Mouse (Mus musculus) c-Kit-positive CD71-negative TER-119-negative erythroid progenitor cells, embryonic 14.5 days (primary cell): ENCODE data around the gene Ankrd9.

Source experiments
- DNase-seq: peaks from one replicate; pipeline ENCODE4 v3.0.0-alpha.2; 2013; ENCODE audit warnings: low read depth

The Ankrd9 gene

DNA sequence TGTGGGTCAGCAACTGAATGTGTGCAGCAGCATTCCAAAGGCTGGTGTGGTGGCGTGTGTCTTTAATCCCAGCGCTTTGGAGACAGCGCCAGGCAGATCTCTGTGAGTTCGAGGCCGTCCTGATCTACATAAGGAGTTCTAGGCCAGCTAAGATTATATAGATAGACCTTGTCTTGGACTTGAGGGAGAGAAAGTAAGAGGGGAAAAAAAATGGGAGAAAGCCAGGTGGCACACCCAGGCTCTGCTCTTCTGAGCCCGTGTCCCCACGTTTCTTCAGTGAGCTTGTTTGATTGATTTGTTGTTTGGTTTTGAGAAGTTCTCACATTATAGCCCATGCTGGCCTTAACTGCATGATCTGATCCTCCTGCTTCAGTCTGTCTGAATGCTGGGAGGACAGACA, 11.7 kb upstream of the Ankrd9 start:
- no peak for DNase-seq

DNA sequence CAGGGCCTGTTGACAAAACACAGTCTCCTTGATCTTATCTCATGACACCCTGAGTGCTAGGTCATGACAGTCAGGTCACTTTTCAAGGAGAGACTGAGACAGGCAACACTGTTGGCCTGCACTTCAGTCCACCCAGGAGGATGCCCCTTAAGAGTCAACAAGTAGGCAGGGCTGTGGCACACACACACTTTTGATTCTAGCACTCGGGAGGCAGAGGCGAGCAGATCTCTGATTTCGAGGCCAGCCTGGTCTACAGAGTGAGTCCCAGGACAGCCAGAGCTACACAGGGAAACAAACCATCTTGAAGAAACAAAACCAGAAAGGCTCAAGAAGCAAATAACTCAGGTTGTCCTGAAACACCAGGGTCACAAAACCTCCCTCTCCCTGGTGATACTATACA, 10.6 kb upstream of the Ankrd9 start:
- DNase-seq, result no peak

DNA sequence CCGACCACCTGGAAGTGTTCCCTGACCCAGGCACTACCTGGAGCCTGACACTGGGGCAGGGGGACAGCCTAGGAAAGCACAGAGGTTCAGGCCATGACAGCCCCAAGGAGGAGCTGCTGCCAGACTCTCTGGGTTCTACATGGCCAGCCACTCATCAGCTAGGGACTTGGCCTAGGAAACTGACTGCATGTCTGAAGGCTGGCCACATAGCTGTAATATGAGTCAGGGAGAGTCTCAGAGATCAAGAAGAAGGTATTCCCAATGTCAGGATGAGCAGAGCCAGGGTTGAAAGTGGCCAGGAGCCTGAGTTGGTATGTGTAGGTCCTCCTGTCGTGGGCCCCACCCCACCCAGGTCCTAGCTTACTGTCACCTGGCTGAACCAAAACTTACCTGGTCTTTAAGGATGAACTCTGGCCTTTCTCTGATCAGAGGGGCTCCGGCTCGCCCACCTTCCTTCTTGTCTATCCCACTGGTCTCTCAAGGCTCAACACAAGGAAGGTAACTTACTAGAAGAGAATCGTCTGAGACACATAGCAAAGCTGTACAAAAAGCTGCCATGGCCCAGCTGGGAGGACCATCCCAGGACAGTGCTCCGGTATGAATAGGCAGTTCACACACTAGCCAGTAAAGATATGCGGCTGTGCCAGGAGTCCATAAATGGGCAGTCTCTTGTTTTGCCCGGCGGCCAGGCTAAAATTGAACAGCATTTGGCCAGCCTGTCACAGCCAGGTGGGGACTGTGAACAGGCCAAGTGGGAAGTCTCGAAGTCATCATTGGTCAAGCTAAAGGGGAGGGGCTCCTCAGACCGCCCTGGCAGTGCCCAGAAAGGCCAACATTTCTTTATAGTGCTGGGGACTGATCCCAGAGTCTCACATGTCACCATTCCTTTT, 7.9 kb upstream of the Ankrd9 start:
- DNase-seq, result no peak

DNA sequence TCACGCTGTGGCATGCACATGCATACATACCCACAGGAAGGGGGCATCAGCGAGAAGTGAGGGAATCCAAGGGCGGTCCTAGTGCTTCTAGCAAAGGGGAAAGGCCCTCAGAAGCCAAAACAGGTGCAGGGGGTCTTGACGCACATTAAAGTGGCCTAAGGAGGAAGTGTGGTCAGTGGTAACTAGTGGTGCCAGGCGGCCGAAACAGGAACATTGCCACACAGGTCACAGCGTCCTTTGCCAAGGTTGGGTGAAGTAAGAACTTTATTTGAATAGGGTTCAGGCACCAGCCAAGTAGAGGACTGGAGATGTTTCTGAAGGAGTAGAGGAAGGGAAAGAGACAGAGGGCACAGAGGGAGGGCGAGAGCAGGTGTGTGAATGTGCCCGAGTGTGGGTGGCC, 6.3 kb upstream of the Ankrd9 start:
- DNase-seq, result no peak

DNA sequence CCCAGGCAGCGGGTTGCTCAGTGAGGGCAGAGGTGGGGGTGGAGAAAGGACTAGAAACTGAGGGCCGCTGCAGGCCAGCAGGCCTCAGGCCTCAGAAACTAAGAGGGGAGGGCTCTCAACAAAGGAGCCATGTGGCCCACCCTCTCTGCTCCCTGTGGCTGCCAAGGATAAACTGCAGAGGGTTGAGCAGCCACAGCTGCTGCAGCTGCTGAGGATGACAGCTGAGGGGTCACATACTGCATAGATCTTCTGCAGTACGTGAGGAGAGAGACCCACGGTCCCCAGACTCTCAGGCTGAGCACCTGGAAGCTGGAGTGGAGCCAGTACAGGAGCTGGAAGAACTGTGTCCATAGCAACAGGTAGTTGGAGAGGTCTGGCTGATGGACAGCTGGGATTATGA, 5.8 kb upstream of the Ankrd9 start:
- no peak for DNase-seq

DNA sequence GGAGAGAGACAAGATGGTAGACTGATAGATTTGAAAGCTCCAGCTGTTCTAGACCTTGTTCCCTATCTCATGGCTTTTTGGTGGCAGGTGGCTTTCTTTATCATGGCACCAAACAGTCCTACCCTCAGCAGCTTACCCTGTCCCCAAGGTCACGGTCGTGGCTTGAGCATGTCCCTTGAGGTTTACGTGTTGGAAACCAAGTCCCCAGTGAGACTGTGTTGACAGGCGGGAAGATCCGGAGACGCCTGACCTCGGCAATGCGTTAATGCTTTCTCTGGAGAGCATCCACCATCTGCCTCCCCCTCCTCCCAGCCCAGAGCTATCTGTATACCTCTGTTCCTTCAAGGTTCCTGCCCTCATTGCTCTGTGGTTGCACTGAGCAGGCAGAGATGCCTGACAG, 4.9 kb upstream of the Ankrd9 start:
- DNase-seq, result no peak

DNA sequence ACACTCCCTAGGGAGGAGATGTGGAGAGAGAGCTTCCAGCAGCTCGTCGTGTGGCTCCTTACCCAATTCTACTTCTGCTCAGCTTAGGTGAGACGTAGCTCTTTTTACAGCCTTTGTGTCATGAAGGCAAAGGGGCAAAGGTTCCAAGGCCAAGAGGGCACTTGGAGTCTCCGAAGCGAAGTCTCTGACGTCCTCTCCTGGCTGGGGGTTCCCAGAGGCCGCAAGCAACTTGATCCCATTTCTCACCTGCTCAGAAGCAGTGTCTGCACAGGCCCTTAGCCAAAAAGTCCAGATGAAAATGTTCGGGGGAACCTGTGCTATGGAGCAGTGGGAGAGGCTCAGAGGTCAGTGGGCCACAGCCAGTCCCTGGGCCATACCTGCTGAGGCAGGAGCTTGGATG, 4.2 kb upstream of the Ankrd9 start:
- no peak for DNase-seq

DNA sequence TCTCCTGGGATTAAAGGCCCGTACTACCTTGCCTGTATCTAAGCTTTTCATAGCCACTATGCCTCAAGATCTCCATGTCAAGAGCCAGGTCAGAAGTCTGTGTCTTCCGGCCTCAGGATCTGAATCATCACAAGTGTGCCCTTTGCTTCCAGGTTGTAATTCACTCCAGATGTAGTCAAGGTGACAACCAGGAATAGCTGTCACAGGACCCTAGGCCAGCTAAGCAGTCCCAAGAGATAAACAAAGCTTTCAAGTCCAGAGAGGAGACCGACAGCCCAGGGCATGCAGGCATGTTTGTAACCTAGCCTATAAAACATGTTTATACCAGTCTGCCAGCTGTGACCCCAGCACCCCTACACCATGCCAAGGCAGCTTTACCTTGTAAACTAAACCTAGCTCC, 2.9 kb upstream of the Ankrd9 start:
- DNase-seq, result no peak

DNA sequence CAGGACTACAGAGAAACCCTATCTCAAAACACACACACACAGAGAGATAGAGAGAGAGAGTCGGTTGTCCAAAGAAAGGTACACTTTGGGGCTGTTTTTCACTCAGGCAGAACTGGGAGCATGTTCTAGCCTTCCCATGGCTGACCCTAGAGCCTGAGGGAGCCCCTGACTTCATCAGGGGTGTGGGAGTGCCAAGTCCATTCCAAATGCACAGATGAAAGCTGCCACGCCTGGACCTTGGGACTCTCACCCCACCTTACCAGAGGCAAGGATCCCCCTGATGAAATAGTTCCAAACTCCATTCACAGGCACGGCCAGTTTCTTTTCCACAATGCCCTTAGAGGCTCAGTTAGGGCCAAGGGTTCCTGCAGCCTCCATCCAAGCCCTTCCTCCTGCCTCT, 968 bp upstream of the Ankrd9 start:
- no peak for DNase-seq

DNA sequence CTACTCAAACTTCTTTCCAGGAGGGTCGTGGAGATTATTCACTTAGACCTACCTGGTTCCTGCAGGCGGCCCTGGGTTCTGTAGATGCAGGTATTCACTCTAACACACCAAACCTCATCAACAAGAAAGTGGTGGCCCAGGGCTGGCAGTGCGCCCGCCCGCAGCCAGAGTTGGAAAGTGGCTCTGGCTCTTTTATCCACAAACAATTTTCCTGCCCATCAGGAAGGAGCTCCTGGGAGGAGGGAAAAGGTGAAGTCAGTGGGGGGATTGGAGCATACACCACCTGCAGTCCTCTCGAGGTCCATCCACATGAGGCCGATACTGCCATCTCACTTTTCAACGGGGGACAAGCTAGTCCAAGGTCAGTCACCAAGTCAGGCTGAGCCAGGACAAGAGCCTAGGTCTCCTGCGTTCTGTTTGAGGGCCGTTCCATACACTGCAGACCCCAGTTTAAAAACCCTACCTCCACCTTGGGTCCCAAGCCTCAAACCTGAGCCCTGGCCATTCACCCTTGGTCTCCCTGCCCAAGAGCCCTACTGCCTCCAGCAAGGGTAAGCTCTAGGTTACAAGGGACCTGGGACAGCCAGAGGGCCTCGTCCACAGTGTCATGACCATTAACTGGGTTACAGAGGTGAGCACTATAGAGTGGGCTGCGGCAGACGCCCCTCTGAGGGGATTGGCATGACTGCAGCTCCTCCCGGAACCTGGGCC, 789 bp downstream of the Ankrd9 start:
- no peak for DNase-seq

DNA sequence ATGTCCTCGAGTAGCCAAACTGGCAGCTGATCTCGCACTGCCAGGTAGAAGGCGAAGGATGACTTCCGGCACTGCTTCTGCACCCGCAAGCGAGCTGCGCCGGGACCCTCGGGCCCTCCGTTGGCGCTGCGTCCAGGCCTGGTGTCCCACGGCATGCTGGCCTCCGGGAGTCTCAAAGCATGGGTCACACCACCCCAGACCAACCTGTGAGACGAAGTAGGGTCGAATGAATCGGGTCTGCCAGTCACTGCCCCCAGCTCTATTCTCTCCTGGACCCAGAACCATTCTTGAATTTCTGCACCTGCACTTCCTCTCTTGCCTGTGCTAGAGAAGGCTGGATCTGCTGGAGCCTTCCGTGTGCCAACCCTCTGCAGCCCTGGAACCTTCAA, 1.5 kb downstream of the Ankrd9 start:
- DNase-seq, result no peak

DNA sequence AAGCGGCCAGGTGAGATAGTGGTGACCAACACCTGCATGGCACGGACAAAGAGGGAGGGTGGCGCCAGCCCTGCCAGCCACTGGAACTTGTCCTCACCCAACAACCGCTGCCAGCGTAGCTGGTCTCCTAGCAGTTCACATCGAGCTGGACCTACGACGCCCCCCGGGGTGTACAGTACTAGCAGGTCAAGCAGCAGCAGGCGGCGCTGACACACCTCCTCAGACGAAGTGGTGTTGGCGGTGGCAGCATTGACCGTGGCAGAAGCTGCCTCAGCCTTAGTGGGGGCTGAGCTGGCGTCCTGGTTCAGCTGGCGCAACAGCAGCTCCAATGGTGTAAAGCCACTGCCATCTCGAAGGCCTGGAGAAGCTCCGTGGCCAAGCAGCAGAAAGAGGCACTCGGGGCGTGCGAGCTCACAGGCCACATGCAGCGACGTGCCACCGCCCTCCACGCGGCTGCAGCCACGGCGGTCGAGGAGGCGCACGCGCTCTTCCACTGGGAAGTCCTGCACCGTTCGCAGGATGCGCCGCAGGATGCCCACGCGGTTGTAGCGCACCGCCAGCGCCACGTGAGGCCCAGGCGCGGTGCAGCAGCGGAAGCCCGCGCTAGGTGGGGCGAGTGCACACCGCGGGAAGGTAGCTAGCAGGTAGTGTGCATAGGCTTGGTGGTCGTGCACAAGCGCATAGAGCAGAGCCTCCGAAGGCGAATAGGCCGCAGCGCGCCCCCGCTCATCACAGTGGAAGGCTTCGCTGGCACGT, 2.1 kb downstream of the Ankrd9 start:
- no peak for DNase-seq

DNA sequence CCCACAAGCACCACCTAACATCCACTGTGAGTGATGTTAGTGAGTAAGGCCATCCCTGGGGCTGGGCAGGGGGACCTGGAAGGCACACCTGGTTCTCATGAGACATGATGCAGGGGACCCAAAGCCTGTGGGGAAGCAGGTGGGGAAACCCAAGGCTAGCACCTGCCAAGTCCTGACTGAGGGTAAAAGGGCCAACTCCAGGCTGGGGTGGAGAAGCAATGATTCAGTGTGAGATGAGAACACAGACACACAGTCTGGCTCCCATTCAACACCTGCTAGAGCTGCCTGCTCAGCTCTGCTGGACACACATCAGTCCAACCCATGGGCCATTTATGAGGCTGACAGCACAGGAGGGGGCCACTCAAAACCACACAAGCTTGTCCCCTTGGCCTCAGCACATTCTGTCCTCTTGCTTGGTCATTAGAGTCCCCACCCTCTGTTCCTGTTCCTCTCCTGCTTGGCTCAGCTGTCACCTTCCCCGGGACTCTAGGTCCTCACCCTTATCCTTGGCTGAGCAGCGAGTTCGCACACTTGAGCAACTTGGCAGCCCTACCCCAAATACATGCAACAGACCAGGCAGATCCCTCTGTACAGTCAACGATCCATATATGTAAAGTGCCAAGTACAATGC, 2.9 kb downstream of the Ankrd9 start:
- DNase-seq, result no peak

DNA sequence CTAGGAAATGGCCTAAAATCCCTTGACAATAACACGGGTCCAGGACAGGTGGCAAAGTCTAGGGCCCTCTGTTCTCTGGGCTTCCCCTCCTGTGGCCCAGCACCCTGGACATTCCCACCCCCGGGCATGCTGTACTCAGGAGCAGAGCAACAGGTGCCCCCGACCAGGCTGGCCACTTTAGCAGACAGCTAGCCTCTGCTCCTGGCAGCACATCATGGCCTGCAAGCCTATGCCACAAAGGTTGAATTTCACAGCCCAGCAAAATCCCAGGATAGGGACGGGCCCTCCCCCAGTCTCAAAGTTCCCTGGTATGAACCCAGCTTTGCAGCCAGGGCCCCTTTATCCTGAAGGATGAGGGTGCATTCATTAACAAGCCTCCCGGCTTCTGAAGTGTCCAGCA, 3.5 kb downstream of the Ankrd9 start:
- DNase-seq, result no peak

DNA sequence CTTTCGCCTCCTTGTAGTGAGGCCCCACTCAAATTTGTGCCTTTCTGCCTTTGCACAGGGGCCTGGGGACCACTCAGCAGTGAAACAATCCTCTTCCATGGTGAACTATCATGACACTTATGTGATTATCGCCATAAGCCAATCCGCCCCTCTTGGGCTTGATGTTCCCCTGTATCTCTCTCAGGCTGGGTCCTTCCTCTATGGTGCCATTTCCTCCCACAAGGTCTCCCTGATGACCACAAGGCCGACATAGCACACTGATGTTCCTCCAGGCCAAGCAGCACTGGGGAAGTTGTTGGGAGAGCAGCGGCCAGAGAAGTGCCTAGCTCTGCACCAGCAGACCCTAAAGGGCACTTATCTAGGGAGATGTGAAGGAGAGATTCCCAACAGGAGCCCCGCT, 4.1 kb downstream of the Ankrd9 start:
- DNase-seq, result no peak

DNA sequence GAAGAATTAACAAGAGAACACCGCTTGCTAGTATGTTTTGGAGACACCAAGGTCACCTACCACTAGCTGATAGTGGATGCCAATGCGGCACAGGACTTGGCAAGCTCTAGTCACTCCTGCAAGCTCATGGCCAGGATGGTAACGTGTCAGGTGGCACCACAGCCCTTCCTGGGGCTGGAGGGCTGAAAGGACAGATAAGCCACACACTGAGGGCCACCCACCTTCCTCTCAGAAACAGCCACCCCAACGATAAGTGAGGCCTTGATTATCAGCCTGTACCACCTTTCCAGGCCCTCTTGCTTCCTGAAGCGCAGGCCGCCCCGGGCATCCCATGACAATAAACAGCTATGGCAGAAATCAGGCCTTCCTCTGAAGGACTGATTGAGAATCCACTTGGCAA, 4.5 kb downstream of the Ankrd9 start:
- DNase-seq, result peak; percentile 54

DNA sequence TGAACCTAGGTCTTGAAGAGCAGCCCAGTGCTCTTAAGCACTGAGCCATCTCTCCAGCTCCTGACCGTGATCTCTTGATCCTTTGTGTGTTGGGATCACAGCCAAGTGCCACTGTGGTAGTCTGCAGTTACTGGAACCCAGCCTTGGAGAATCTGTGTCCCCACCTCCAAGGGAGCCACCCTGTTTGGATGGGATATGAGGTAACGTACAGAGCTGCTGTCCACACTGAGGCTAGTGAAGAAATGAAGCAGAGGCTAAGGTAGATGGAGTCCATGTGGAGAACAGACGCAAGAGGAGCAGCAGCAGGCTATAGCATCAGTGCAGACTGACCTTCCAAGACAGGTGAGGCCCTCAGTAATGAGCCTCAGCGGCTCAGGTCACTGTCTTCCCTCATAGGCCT, 5.0 kb downstream of the Ankrd9 start:
- DNase-seq, result no peak

DNA sequence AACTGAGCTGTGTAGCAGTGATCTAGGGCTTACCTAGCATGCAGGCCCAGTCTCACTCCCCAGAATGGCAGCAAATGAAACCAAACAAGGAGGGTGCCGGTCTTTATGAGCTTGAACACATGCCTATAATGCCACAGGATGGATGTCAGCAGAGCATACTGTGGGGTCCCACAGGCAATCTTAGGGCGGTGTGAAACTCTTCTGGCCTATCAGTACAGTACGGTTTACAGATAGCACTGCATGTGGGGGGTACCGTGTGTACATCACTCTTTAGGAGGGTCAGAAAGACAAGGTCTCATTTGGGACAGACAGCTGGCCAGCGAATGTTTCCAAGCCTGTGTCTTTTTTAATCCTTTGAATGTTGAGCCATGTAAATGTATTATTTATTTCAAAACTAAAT, 6.9 kb downstream of the Ankrd9 start:
- DNase-seq, result no peak

DNA sequence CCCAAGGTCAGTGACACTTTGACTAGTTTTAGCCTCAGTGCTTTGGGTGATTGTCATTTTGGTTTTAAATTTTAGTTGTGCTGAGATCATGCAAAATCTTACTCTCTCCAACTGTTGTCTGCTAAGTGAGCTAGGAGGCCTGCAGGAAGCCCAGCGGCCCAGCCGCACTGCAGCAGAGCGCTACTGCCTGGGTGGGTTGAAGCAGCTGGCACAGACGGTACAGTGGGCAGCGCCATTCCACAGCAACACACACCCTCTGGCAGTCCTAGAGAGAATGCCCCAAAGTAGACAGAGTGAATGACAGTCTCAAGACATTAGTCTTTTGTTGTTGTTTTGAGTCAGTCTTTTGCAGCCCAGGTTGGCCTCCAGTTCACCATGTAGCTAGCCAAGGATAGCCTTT, 8.4 kb downstream of the Ankrd9 start:
- DNase-seq, result no peak

DNA sequence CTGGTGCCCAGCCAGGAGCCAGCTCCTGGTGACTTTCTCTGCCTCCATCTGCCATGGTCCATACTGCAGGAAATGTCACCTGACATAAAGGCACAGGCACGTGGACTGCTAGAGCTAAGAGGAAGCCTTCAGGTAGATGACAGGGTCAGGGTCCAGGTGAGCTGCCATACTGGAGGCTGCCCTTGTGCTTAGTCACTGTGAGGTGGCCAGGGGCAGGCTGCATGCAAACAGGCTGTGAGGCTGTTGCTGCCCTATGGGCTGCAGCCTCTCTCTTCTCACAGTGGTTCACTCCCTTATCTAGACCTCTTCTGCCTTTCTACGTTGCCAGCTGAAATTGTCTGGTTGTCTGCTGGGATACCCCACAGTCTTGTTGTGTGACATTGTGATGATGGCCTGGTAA, 11.7 kb downstream of the Ankrd9 start:
- DNase-seq, result no peak

DNA sequence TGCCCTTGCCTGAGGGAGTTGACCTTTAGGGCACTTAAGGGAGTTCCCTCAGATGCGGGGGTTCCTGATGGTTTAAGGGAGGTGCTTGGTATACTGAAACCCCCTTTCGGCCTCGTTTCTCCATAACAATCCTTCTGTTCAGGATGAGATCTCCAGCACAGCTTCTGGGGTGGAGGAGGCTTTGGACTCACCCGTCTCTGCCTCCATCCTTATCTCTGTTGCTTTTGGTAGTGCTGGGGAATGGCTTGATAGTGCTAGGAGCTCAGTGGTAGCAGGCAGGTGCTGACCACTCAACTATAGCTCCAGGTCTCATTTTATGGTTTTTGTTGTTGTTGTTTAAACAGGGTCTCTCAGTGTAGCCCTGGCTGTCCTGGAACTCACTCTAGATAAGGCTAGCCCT, 12.8 kb downstream of the Ankrd9 start:
- no peak for DNase-seq

DNA sequence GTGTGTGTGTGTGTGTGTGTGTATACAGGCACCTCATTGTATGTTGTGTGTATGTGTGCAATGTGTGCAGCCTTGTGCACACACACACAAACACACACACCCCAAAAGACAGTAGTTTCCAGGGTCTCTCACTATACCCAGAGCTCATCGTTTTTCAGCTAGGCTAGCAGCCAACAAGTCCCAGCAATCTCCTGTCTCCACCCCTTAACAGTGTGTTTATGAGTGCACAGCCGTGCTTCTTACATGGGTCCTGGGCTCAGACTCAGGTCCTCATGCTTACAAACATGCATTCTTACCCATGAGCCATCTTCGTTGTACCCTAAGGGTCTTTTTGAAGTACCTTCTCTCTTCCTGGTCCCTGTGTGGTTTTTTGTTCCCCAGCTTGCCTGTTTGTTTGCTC, 13.3 kb downstream of the Ankrd9 start:
- no peak for DNase-seq

DNA sequence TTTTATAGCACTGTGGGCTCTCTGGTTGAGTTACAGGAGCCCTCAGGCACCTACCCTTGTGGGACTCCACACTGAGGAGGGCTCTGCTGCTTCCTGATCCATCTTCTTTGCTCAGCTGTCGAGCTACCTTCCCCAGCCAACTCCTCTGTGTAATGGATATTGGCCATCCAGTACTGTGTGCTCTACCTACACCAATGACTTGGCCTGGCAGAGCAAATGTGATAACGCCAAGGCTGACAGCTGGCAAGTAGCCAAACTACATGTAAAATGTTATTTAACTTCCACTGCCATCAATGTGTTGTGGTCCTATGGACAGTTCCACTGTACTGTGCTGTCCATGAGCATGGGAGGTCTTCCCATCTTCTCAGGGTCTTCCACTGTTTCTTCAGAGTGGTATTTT, 16.9 kb downstream of the Ankrd9 start:
- no peak for DNase-seq
